Mouse (Mus musculus) adrenal gland, postnatal 10 days (tissue): ENCODE measurements around the gene Uhrf2. TPM values are rescaled to one million over a fixed set of nuclear protein-coding genes. Genes with fewer than 3 reads are reported as not detected.

Experiments
- DNase-seq: peaks from one replicate; pipeline ENCODE4 v3.0.0; 2021; ENCODE audit warnings: mixed read lengths
- total RNA-seq, 2 experiments: library from RNA; stranded (reverse); gene quantifications; 2 replicates each; pipeline ENCODE4 v1.2.3; 2021

Gene Uhrf2
- total RNA-seq, 2 experiments from 2014 or later: 33.5 to 45.6 TPM

GRCm38 (mm10) chr19:30124999-30125669, 94.8 kb downstream of the Uhrf2 start:
- DNase-seq: no peak

GRCm38 (mm10) chr19:30125670-30126059, 95.4 kb downstream of the Uhrf2 start:
- no peak for DNase-seq

GRCm38 (mm10) chr19:30128177-30128576, 97.9 kb downstream of the Uhrf2 start:
- DNase-seq: no peak

GRCm38 (mm10) chr19:30136308-30136707, 106.0 kb downstream of the Uhrf2 start:
- DNase-seq: no peak

Other genes starting within 250 kb of the Uhrf2 start
- gene 9930021J03Rik, start 224.5 kb upstream of the Uhrf2 start, total RNA-seq: 10 to 100 TPM; 16.7 to 18.8 TPM
- gene Ranbp6, start 217.5 kb upstream of the Uhrf2 start, total RNA-seq: 10 to 100 TPM; 15.1 to 15.4 TPM
- gene Il33, start 105.4 kb upstream of the Uhrf2 start, total RNA-seq: 10 to 100 TPM; 14.5 to 15.9 TPM
- not detected for gene Trpd52l3, start 26.7 kb upstream of the Uhrf2 start, total RNA-seq
- 10 to 100 TPM in 1 of 2 experiments, 1 to 10 TPM in 1; 6.3 to 14.0 TPM for gene Gldc, start 144.9 kb downstream of the Uhrf2 start, total RNA-seq
- 10 to 100 TPM; 23.7 to 42.2 TPM for gene Mbl2, start 202.4 kb downstream of the Uhrf2 start, total RNA-seq